Mouse (Mus musculus) layer of hippocampus, postnatal 25 days (tissue): ENCODE data around the gene Lrrfip2. TPM values are rescaled to one million over a fixed set of nuclear protein-coding genes. Genes with fewer than 3 reads are reported as not detected.

Source experiments
- DNase-seq, 2 experiments: peaks; one replicate each; pipeline ENCODE4 v3.0.0; 2022; ENCODE audit warnings: mixed read lengths in 2 of 2, low spot score in 1 of 2; ENCODE audit errors: extremely low spot score in 1 of 2
- total RNA-seq, 2 experiments: library from RNA; stranded (reverse); gene quantifications; 2 replicates each; pipeline ENCODE4 v1.2.3; 2021

Gene Lrrfip2
- total RNA-seq, 2 experiments from 2014 or later = 29.7 to 37.0 TPM

DNA sequence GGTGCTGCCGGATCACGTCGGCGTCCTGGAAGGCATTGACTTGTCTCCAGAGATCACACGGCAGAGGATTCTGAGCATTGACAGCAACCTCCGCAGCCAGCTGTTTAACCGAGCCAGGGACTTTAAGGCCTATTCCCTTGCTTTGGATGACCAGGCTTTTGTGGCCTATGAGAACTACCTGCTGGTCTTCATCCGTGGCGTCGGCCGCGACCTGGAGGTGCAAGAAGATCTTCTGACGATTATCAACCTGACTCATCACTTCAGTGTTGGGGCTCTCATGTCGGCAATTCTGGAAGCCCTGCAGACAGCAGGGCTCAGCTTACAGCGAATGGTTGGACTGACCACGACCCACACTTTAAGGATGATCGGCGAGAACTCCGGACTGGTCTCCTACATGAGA lies 155.0 kb downstream of the Lrrfip2 start:
- peak in 1 of 2 experiments; percentile 19 for DNase-seq

DNA sequence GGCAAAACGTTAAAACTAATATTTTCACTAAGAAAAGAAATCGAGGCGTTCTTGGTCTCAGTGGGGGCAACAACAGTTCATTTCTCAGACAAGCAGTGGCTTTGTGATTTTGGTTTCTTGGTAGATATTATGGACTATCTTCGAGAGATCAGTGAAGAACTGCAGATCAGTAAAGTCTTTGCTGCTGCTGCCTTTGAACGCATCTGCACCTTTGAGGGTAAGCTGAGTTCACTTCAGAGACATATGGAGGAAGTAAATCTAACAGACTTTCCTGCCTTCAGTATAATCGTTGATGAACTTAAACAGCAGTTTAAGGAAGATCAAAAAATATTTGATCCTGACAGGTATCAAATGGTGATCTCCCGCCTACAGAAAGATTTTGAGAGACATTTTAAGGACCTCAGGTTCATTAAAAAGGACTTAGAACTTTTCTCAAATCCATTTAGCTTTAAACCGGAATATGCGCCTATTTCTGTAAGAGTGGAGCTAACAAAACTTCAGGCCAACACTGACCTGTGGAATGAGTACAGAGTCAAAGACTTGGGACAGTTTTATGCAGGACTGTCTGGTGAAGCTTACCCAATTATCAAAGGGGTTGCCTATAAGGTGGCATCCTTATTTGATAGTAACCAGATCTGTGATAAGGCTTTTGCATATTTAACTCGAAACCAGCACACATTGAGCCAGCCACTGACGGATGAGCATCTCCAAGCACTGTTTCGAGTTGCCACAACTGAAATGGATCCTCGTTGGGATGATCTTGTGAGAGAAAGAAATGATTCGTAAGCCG lies 155.8 kb downstream of the Lrrfip2 start:
- DNase-seq = no peak

DNA sequence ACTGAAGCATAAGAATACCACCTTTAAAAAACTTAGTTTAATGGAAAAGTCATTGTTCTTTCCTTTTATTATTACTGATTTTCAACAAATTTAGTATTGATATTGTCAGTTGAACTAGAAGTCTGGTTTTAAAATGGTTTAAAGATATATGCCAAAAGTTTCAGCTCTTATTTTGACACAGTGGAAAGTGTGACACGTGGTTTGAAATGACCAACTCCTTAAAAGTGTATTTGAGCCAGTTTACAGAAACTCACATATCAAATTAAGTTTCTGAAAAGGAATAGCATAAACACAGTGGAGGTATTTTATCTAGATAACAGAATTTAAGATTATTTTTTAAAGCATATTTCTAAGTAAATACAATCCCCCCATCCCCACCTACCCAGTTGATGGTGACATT lies 156.6 kb downstream of the Lrrfip2 start:
- DNase-seq = no peak

DNA sequence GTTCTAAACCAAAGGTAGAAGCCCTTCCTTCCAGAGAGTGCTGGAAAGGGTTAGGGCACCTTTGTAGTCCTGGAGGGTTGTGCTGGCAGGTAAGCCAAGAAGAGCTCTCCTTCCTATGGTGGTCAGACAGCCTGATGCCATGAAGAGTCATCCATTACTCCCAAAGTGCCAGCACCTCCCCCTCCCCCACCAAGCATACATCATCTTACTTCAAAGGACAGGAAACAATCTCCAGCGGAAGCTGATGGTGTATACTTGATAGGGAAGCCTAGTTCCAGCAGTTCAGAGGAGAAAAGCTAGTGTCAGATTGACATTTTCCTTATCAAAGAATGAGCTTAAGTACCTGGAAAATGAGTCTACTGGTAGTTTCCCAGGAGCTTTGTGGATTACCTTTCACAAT lies 157.8 kb downstream of the Lrrfip2 start:
- DNase-seq = no peak

Other genes starting within 250 kb of the Lrrfip2 start
- gene Als2cl, start 237.7 kb upstream of the Lrrfip2 start, total RNA-seq = 10 to 100 TPM in 1 of 2 experiments, 1 to 10 TPM in 1; 8.6 to 17.6 TPM
- gene Tmie, start 237.5 kb upstream of the Lrrfip2 start, total RNA-seq = 1 to 10 TPM; 1.5 to 1.7 TPM
- gene Fam240a, start 200.7 kb upstream of the Lrrfip2 start, total RNA-seq = not detected
- gene Tdgf1, start 171.4 kb upstream of the Lrrfip2 start, total RNA-seq = under 1 TPM; 0.23 to 0.66 TPM
- gene Lrrc2, start 166.0 kb upstream of the Lrrfip2 start, total RNA-seq = 1 to 10 TPM; 1.8 to 2.3 TPM
- gene Rtp3, start 127.0 kb upstream of the Lrrfip2 start, total RNA-seq = under 1 TPM; 0.10 to 0.26 TPM
- under 1 TPM in 1 of 2 experiments, not detected in 1; 0.34 TPM for gene Ltf, start 98.3 kb upstream of the Lrrfip2 start, total RNA-seq
- 1 to 10 TPM in 1 of 2 experiments, under 1 TPM in 1; 0.89 to 1.0 TPM for gene Ccrl2, start 60.1 kb upstream of the Lrrfip2 start, total RNA-seq
- 10 to 100 TPM; 14.5 to 19.6 TPM for gene Mlh1, start 154.2 kb downstream of the Lrrfip2 start, total RNA-seq
- gene Epm2aip1, start 154.3 kb downstream of the Lrrfip2 start, total RNA-seq = 10 to 100 TPM; 75.0 to 75.5 TPM
- gene Trank1, start 194.1 kb downstream of the Lrrfip2 start, total RNA-seq = 100 to 1,000 TPM; 159 to 197 TPM